Mouse (Mus musculus) layer of hippocampus, adult 8-10 months (tissue): ENCODE data around the gene Bcl11b. TPM values are rescaled to one million over a fixed set of nuclear protein-coding genes. Genes with fewer than 3 reads are reported as not detected.

ENCODE experiments used
- DNase-seq, 2 experiments: peaks; one replicate each; pipeline ENCODE4 v3.0.0; 2022; ENCODE audit warnings: low spot score in 2 of 2
- total RNA-seq, 4 experiments: library from RNA; stranded (reverse); gene quantifications; 2 replicates each; pipeline ENCODE4 v1.2.4; 2022

Bcl11b gene
- total RNA-seq, result 100 to 1,000 TPM; 110 to 122 (median 115) TPM

GRCm38 (mm10) chr12:108003483-108003882 is at the start of gene Bcl11b:
Bcl11b (minus strand) TSS chr12:108003602.
- DNase-seq, result no peak

DNA sequence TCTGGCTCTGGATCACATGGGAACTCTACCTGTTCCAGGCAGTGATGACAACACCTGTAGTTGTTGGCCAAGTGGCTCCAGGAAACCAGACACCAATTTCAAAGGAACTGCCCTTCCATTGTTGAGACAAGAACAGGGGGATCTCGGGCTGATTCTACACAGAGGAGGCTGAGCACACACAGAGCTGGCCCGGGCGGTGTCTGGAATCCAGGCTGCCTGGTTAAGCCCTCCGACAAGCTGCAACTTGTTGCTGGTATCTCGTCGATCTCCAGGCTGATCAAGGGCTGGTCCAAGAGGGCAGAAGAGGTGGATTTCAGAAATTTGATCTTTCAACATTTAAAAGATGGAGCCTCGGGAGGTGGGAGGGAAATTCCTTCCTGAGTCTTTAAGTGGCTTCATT is 47.6 kb upstream of the Bcl11b start:
- no peak for DNase-seq

GRCm38 (mm10) chr12:108049625-108050024 is 46.2 kb upstream of the Bcl11b start:
- DNase-seq, result no peak

DNA sequence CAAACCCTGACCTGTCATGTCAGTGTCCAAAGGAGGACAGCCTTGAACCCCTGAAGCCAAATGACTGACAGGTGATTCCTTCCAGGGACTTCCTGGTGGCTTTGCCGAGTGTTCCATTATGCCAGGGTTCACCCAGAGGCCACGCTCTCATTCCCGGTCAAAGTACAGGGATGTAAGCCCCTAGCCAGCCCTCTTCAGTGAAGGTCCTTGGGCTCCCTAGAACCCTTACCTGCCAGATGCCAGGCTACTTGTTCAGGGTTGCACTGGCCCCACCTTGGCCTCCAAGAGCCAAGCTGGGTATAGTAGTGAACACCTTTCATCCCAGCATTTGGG is 38.8 kb upstream of the Bcl11b start:
- DNase-seq, result no peak

DNA sequence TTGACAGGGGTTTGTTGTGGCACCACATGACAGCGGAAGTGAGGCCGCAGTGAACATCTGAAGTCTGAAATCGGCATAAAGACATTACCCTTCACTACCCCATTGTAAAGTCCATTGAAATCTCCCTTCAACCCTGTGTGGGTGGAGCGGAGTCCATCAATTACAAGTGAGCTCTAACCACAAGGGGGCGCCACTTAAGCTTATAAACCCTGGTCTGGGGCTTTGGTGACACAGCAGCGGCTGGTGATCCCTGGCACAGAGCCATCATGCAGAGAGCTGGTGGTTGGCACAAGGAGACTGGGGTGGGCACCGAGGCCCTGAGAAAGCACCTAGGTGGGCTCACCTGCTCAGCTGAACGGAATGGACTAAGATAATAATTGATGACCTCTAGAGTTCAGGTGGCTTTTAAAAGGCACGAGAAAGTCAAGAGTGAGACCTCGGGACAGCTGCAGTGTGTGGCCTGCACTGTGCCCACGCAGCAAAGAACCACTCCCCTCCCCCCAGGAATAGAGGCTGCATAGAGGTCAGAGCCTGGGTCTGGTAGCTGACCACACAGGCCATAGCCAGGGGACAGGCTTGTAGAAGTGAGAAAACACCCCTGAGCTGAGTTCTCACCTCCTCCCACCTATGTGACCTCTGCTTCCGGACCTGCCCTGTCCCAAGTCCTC is 38.3 kb upstream of the Bcl11b start:
- peak; percentile 68 to 76 for DNase-seq

DNA sequence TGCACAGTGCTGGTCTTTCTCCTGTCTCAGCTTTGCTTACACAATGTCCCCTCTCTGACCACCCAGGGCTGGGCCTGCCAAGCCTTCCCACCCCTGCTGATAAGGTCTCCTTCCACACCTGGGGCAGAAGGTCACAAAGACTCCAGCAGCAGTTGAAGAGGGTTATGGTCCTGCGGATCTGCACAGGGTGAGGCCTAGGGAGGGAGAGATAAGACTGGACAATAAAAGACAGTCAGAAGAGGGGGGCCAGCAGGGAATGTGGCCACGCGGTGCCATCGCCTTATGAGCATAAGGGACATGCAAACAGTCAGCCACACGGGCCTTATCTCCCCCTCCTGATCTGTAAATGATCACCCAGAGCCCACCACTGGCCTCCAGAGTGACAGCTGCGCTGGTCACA is 34.0 kb upstream of the Bcl11b start:
- DNase-seq, result no peak

DNA sequence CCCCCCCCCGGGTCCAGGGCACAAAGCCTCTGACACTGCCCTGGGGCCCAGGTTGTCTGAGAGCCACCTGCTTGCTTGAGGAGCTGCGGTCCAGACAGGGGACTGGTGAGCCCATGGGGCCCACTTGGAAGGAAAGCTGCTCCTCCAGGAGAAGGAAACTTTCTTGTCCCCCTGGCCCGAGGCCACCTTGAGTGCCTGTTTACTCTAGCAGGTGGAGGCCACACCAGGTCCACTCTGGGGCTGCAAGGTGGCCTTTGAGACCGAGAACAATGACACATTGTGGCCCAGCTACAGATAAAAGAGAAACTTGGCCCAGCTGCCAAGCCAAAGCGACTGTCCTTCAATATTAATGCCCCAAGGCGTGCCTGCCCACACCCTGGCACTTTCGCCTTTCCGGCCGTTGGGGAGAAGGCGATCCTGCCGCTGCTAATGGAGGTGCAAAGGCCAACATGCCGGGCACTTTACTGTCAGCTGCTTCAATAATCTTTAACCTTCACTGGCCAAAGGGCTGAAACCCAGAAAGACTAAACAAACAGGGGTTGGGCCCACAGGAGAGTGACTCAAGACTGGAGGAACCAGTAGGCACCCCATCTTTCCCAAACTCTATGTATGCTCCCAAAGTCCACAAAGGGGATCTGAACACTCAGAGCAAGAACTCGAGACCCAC is 32.1 kb upstream of the Bcl11b start:
- no peak for DNase-seq

DNA sequence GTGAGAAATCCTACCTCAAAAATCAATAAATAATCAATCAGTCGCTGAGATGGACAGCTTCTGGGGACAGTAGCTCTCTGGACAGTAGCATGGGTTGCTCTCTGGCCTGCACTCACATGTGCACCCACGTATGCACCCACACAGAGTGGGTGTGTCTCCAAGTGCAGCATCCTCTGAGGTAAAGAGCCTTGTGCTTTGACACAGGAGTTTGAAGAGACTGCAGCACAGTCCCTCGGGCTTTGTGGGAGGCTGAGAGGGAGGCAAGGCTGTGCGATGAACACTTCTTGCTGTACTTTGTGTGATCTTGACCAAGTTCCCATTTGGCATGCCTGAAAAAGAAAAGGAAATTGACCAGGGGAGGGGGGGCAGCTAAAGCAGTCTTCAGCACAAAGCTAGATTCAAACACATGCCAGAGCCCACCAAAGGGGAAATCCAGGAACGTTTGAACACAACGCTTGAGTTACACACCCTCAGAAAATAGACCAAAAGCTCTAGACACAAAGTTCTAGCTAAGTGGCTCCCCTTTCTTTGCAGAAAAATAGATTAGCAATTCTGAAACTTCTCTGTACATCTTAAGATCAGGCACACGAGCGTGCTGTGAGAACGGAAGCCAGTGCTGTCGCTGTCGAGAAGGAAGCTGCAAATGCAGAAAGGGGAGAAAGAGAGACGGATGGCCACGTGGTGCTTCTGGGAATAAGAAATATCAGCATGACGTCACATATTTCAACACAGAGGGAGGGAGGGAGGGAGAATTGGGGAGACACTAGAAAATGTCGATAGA is 19.6 kb upstream of the Bcl11b start:
- DNase-seq, result no peak

- peak in 1 of 2 experiments; percentile 2 for DNase-seq
Observed at GRCm38 (mm10) chr12:108012003-108012402, 8.6 kb upstream of the Bcl11b start.

- no peak for DNase-seq
Observed at GRCm38 (mm10) chr12:108010346-108010745, 6.9 kb upstream of the Bcl11b start.

DNA sequence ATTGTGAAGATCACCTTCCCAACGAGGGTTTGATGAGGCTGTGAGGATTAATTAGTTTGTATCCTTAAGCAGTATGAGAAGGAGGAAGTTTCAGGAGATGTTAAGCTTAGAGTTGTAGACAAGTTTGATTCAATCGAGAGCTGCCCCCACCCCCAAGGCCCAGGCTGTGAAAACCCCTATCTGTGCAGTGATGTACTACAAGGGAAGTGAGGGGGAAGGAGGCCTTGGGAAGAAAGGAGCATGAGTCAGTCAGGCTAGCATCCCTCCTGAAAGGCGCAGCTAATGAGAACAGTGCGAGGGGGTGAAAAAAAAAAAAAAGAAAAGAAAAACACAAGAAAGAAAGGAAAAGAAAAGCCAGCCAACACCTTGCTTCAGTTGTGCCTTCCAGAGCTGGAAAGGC is 5.8 kb upstream of the Bcl11b start:
- no peak for DNase-seq

- peak; percentile 80 for DNase-seq
Observed at GRCm38 (mm10) chr12:108005816-108006626, 2.6 kb upstream of the Bcl11b start.

GRCm38 (mm10) chr12:108005488-108005800 is 2.0 kb upstream of the Bcl11b start:
- no peak for DNase-seq

- no peak for DNase-seq
Observed at GRCm38 (mm10) chr12:108004701-108005487, 1.5 kb upstream of the Bcl11b start.

- peak; percentile 82 for DNase-seq
Observed at GRCm38 (mm10) chr12:108003928-108004327, 526 bp upstream of the Bcl11b start.

GRCm38 (mm10) chr12:108002436-108003189 is 789 bp downstream of the Bcl11b start:
- DNase-seq, result no peak

DNA sequence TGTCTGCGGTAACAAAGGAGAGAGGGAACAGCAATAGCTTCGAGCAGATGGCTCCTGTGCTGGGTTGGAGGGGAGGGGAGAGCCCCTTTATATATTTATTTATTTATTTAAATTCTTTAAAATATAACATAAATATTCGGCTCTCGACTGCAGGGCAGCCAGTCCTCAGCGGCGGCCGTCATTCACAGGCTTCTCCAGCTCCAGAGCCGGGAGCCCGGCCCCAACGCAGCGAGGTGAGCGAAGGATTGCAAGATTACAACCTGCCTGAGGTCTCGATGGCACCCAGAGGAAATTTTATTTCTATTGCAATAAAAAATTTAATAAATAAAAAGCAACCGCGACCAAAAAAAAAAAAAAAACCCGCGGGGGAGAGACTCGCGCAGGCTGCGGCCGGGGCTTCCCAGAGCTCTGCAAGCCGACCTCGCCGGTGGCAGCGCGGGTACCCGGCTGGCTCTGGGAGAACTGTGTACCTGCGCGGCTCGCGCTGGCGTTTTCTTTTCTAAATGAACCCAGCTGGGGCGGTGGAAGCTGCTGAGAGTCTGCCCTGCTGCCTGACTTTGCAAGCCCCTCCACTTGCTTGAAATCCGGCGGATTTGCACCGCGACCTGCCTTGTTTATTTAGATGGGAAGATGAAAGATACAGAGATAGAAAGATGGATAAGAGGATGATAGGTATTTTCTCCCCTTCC is 1.6 kb downstream of the Bcl11b start:
- no peak for DNase-seq

GRCm38 (mm10) chr12:108000715-108001080 is 2.7 kb downstream of the Bcl11b start:
- DNase-seq, result no peak
